Mouse (Mus musculus) central nervous system, embryonic 14 days (tissue): Measurements from ENCODE around the gene Gsta1. TPM values are rescaled to one million over a fixed set of nuclear protein-coding genes. Genes with fewer than 3 reads are reported as not detected.

Experiments used
- polyA plus RNA-seq: library from polyadenylated mRNA; depleted of rRNA; stranded (reverse); fragments of >200 nt; gene quantifications from 2 replicates; pipeline ENCODE4 v1.2.3, GENCODE M21; 2012; rRNA removed

Gsta1 gene
- 0.15 TPM in 1 of 2 replicates, not detected in the other for polyA plus RNA-seq

GRCm38 (mm10) chr9:78230461-78230860, at the start of gene Gsta1:
TSS of gene Gsta1 (plus strand) at chr9:78230656.

GRCm38 (mm10) chr9:78182474-78182873, 48.0 kb upstream of the Gsta1 start, which contains the start of gene Gsta4:
TSS of gene Gsta4 (plus strand) at chr9:78182774.

GRCm38 (mm10) chr9:78256914-78257313, 26.5 kb downstream of the Gsta1 start, which contains the start of gene Gm3776:
TSS of gene Gm3776 (plus strand) at chr9:78257129.

GRCm38 (mm10) chr9:78289723-78290122, 59.3 kb downstream of the Gsta1 start, which contains the start of gene Gm10639:
TSS of gene Gm10639 (plus strand) at chr9:78289923.

Other genes starting within 250 kb of the Gsta1 start
- gene Gcm1, start 178.7 kb upstream of the Gsta1 start, polyA plus RNA-seq, result not detected in 2 replicates
- 64.4 and 67.6 TPM in 2 replicates for gene Fbxo9, start 121.6 kb upstream of the Gsta1 start, polyA plus RNA-seq
- 35.5 and 37.3 TPM in 2 replicates for gene Ick, start 121.5 kb upstream of the Gsta1 start, polyA plus RNA-seq
- 19.0 and 26.6 TPM in 2 replicates for gene Gsta4, start 47.9 kb upstream of the Gsta1 start, polyA plus RNA-seq
- gene Gm3776, start 26.5 kb downstream of the Gsta1 start, polyA plus RNA-seq, result not detected in 2 replicates
- gene Gm10639, start 59.3 kb downstream of the Gsta1 start, polyA plus RNA-seq, result not detected in 2 replicates
- not detected in 2 replicates for gene Omt2a, start 84.1 kb downstream of the Gsta1 start, polyA plus RNA-seq
- not detected in 2 replicates for gene Omt2b, start 96.9 kb downstream of the Gsta1 start, polyA plus RNA-seq
- gene Gsta2, start 125.1 kb downstream of the Gsta1 start, polyA plus RNA-seq, result 0.45 TPM in 1 of 2 replicates, not detected in the other
- gene Dppa5a, start 137.5 kb downstream of the Gsta1 start, polyA plus RNA-seq, result 2.7 and 3.9 TPM in 2 replicates
- 4.0 and 4.2 TPM in 2 replicates for gene Ooep, start 148.1 kb downstream of the Gsta1 start, polyA plus RNA-seq
- 0.45 and 0.70 TPM in 2 replicates for gene Ddx43, start 165.1 kb downstream of the Gsta1 start, polyA plus RNA-seq
- gene Cgas, start 212.6 kb downstream of the Gsta1 start, polyA plus RNA-seq, result 1.0 and 1.4 TPM in 2 replicates
- 22.5 and 24.9 TPM in 2 replicates for gene Mto1, start 217.6 kb downstream of the Gsta1 start, polyA plus RNA-seq
- 0.36 and 0.55 TPM in 2 replicates for gene Gm17324, start 218.1 kb downstream of the Gsta1 start, polyA plus RNA-seq